10 mouse cellular contexts compared by ENCODE assay signal in the genomic region with DNA sequence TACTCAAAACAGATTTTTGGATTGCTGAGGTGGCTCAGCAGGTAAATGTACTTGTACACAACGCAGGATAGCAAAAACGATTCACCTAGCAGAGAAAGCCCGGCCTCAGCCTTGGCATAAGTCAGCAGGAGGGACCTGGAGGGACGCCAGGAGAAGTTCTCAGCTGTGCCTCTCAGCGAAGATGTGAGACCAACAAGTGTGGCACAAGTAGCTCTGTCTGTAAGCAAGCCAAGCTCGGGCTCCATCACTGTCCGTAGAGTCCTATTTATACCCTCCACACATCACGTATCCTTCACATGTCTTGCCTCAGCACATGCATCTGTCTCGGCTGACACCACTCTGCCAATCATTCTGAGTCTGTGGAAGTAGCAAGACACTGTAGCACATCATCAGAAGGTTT. TPM values are rescaled to one million over a fixed set of nuclear protein-coding genes. Genes with fewer than 3 reads are reported as not detected.
A peak's percentile ranks its signal among the peaks of the same experiment; 100 is the strongest.
DNase-seq lines count a peak whose midpoint lies in the region; ATAC-seq lines count a peak whose summit lies in the region.
"Had no signal": no experiment of that assay in that cellular context is flagged by ENCODE, and none has a peak within 500 bp of the region (broad histone marks: within the 10 kb centered on the region; RNA-seq: fewer than 3 reads in every experiment).

No protein-coding gene starts in this region.

- no peak for ATAC-seq in kidney, embryonic 16.5 days (ENCODE audit: low FRiP score, low TSS enrichment)
- ATAC-seq in activated CD4-positive, CD25-positive, alpha-beta regulatory T cell, adult 4 months = no peak
- no peak for ATAC-seq in hindbrain, embryonic 12.5 days (ENCODE audit: low FRiP score)

- peaks cover 2% of the 10 kb centered on the region; the same call in 1 of the 2 replicates for H3K27me3 ChIP-seq in kidney, embryonic 16.5 days (ENCODE audit: insufficient read depth, low read length)
- no peaks in the 10 kb centered on the region for H3K27me3 ChIP-seq in hindbrain, embryonic 12.5 days
- H3K27me3 ChIP-seq: liver, embryonic 13.5 days had no signal

- H3K36me3 ChIP-seq in kidney, embryonic 16.5 days (ENCODE audit: insufficient read depth, low read length) = no peaks in the 10 kb centered on the region
- H3K36me3 ChIP-seq in hindbrain, embryonic 12.5 days = no peaks in the 10 kb centered on the region
- H3K36me3 ChIP-seq: liver, embryonic 13.5 days had no signal

- H3K4me1 ChIP-seq in kidney, embryonic 16.5 days (ENCODE audit: insufficient read depth, low read length) = no peaks in the 10 kb centered on the region
- H3K4me1 ChIP-seq in hindbrain, embryonic 12.5 days = no peaks in the 10 kb centered on the region
- H3K4me1 ChIP-seq: liver, embryonic 13.5 days had no signal

- no peak overlapping the region for H3K4me3 ChIP-seq in kidney, embryonic 16.5 days (ENCODE audit: low read length)
- H3K4me3 ChIP-seq in hindbrain, embryonic 12.5 days = no peak overlapping the region
- H3K4me3 ChIP-seq: liver, embryonic 13.5 days had no signal

- no peak overlapping the region for H3K9ac ChIP-seq in kidney, embryonic 16.5 days (replicated peaks; ENCODE audit: low read length)
- no peak overlapping the region for H3K9ac ChIP-seq in hindbrain, embryonic 12.5 days
- H3K9ac ChIP-seq: liver, embryonic 13.5 days had no signal

- H3K4me2 ChIP-seq in kidney, embryonic 16.5 days (replicated peaks; ENCODE audit: low read depth, low read length) = no peak overlapping the region
- no peak overlapping the region for H3K4me2 ChIP-seq in hindbrain, embryonic 12.5 days (replicated peaks)
- H3K4me2 ChIP-seq: liver, embryonic 13.5 days had no signal

- no peaks in the 10 kb centered on the region for H3K9me3 ChIP-seq in kidney, embryonic 16.5 days (ENCODE audit: low read length)
- H3K9me3 ChIP-seq in hindbrain, embryonic 12.5 days (replicated peaks) = no peaks in the 10 kb centered on the region
- H3K9me3 ChIP-seq: liver, embryonic 13.5 days had no signal

- WGBS in kidney, embryonic 16.5 days = 83% methylated on average over 9 of the region's 9 CpGs
- 93% methylated on average over 9 of the region's 9 CpGs for WGBS in hindbrain, embryonic 12.5 days

- H3K27ac ChIP-seq in kidney, embryonic 16.5 days (ENCODE audit: low read length) = no peak overlapping the region
- no peak overlapping the region for H3K27ac ChIP-seq in hindbrain, embryonic 12.5 days
- H3K27ac ChIP-seq: liver, embryonic 13.5 days had no signal

- DNase-seq in kidney, postnatal 14 days = peak; percentile 3
- DNase-seq in brain, adult 2 months (ENCODE audit: low read depth, low spot score) = peak; percentile 60
- DNase-seq in frontal cortex, postnatal 14 days (ENCODE audit: low spot score in 2 of 2) = peak; percentile 4 to 10
- peak; percentile 6 to 9 for DNase-seq in left cerebral cortex, adult 18-20 months (ENCODE audit: low spot score in 2 of 2)
- DNase-seq in thymus, postnatal 10 days (ENCODE audit: low spot score in 2 of 2) = no peak
- DNase-seq: liver, embryonic 13.5 days had no signal

RNA-seq across cellular contexts. Expression of gene Irak1, which starts 44.2 kb away (rescaled TPM):
- polyA plus RNA-seq in kidney, embryonic 16.5 days (2015; fragmentation: Nextera tagmentation; extraction: Ambion mirVana) = 76.0 and 82.0 TPM in 2 replicates
- 10 to 100 TPM; 48.2 to 49.0 TPM for total RNA-seq in left cerebral cortex, adult 18-20 months (2021)
- polyA plus RNA-seq in activated CD4-positive, CD25-positive, alpha-beta regulatory T cell, adult 4 months (2017; shearing (Covaris generic)) = 10 to 100 TPM; 22.5 to 26.5 TPM
- polyA plus RNA-seq in hindbrain, embryonic 12.5 days (2016; fragmentation: Nextera tagmentation; extraction: Ambion mirVana) = 53.9 and 58.2 TPM in 2 replicates

RNA-seq across cellular contexts. Expression of gene Opn1mw, which starts 59.4 kb away (rescaled TPM):
- not detected in 2 replicates for polyA plus RNA-seq in kidney, embryonic 16.5 days (2015; fragmentation: Nextera tagmentation; extraction: Ambion mirVana)
- under 1 TPM; 0.60 to 0.70 TPM for total RNA-seq in left cerebral cortex, adult 18-20 months (2021)
- not detected for polyA plus RNA-seq in activated CD4-positive, CD25-positive, alpha-beta regulatory T cell, adult 4 months (2017; shearing (Covaris generic))
- polyA plus RNA-seq in hindbrain, embryonic 12.5 days (2016; fragmentation: Nextera tagmentation; extraction: Ambion mirVana) = not detected in 2 replicates
- total RNA-seq: ES-E14 had no signal
- polyA plus RNA-seq: liver, embryonic 13.5 days had no signal

Comparison
In these comparisons a context has a peak if more than half of its experiments do, and no peak if none do; other contexts are left out.
1. DNase-seq: peak in kidney, postnatal 14 days (single experiment), brain, adult 2 months (single experiment), frontal cortex, postnatal 14 days (2 of 2) and left cerebral cortex, adult 18-20 months (2 of 2); none in thymus, postnatal 10 days (0 of 2).